11 mouse cellular contexts compared by ENCODE assay signal in genomic region chr13:113593711-113594110, GRCm38 (mm10).
"Had no signal": no experiment of that assay in that cellular context is flagged by ENCODE, and none has a peak within 500 bp of the region (broad histone marks: within the 10 kb centered on the region; RNA-seq: fewer than 3 reads in every experiment).

No protein-coding gene starts in this region.

- H3K4me2 ChIP-seq: liver, embryonic 11.5 days; liver, embryonic 15.5 days; lung, embryonic 14.5 days; midbrain, embryonic 12.5 days had no signal

- H3K9me3 ChIP-seq: liver, embryonic 15.5 days; midbrain, embryonic 12.5 days had no signal

- H3K27me3 ChIP-seq: liver, embryonic 15.5 days; midbrain, embryonic 12.5 days had no signal

- H3K27ac ChIP-seq: layer of hippocampus, adult 2 months; liver, embryonic 15.5 days; midbrain, embryonic 12.5 days; stomach, postnatal 0 days had no signal

- H3K9ac ChIP-seq: liver, embryonic 15.5 days; lung, embryonic 14.5 days; midbrain, embryonic 12.5 days had no signal

- H3K4me3 ChIP-seq: layer of hippocampus, adult 2 months; liver, embryonic 15.5 days; midbrain, embryonic 12.5 days had no signal

- DNase-seq: kidney, postnatal 10 days; kidney, postnatal 4 days; lung, embryonic 14.5 days; lung, postnatal 10 days; lung, postnatal 4 days; thymus, postnatal 4 days had no signal
